Mouse (Mus musculus): ENCODE measurements at regions not wholly inside any gene's neighbourhood (a gene's known extent, or its start where the extent isn't known, plus 50 kb on each side); places are given as distances from the start of the nearest gene placed in this dataset.

DNA sequence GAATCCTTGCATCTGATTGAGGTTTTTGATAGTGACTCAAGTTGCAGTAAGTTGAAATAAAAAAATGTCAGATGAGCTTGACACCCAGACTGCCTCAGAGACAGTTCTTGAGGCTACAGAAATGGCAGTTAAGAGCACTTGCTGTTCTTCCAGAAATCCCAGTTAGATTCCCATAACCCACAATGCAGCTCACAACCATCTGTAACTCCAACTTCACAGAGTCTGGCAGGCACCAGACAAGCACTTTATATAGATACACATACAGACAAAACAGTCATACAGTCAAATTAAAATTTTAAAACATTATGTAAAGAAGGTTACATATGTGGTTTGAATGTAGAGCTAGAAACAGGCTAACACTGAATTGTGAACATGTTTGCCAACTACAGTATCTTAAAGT, 786.2 kb downstream of the Slc16a7 start:
- DNase-seq (ENCODE audit: low spot score in 2 of 2), result peak in 1 of 2 experiments; percentile 4

DNA sequence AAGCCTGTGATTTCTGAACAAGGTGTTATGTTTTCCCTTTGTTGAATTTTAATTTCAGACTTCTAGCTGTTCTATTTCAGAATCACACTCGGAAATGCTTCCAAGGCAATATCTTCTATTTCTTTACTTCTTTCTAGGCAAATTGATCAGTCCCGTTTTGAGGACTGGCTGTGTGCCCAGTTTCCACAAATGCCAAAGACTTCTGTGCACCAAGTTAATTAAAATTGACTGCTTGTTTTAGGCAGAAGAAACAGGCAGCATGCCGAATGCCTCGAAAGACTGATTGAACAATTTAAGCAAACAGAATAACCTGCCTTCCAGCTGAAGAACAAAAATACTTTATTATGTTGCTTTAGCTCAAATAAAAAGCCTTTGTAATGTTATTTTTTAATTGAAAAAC, 818.5 kb downstream of the Slc16a7 start:
- peak; percentile 4 to 30 for DNase-seq (ENCODE audit: low spot score in 2 of 2)

- DNase-seq (ENCODE audit: low spot score in 2 of 2), result no peak
Observed at GRCm38 (mm10) chr10:124563626-124564025, 825.6 kb downstream of the Slc16a7 start.

GRCm38 (mm10) chr10:124528175-124528574, 861.1 kb downstream of the Slc16a7 start:
- no peak for DNase-seq (ENCODE audit: low spot score in 2 of 2)

Measured in left cerebral cortex, adult 8-10 months (tissue).